Mouse (Mus musculus) thymus, adult 2 months (tissue): ENCODE data around the gene Donson.

Experiments
- CTCF ChIP-seq: fragments of 200-500 bp; IDR thresholded peaks from 2 replicates; pipeline ENCODE4 v1.5.1; 2012; ENCODE audit warnings: mild to moderate bottlenecking, control low read depth, low read length, moderate library complexity, borderline replicate concordance; ENCODE audit not compliant: control insufficient read depth, poor library complexity, insufficient read depth; ENCODE audit errors: extremely low read depth
- POLR2A ChIP-seq: fragments of 200-500 bp; IDR thresholded peaks from 2 replicates; pipeline ENCODE4 v1.6.1; 2012; ENCODE audit warnings: mild to moderate bottlenecking, low read length, control low read depth, moderate library complexity; ENCODE audit not compliant: control insufficient read depth, poor library complexity, insufficient read depth; ENCODE audit errors: extremely low read depth

DNA sequence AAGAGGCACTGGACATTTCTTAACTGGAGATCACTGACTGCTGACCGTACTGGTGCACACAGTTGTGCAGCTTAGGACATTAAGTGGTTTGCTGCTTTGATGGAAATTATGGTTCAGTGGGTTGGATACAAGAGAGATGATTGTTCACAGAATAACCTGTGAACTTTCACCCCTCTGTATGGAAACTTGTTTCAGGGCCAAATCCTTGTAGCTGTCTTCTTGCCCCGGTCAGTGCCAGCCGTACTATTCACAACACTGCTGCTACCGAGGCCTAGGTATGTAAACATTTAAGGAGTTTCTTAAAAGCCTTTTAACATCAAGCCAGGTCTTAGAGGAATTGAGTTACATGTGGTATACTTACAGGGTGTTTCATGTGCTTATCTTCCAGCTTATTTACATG is 14.1 kb downstream of the Donson start:
- TF ChIP-seq POLR2A (no peak), CTCF (no peak)
